Mouse (Mus musculus) MEL (cell line): ENCODE measurements around the gene Cdkn1a.

Experiments used
- CHD1 ChIP-seq: IDR thresholded peaks from 2 replicates; pipeline ENCODE4 v1.6.1; 2012; ENCODE audit warnings: low read depth, mild to moderate bottlenecking, inconsistent platforms, low read length, improper control_type of control experiment
- CTCF ChIP-seq, 3 experiments: IDR thresholded peaks in 2 of 3; conservative IDR thresholded peaks in 1 of 3; 2 replicates each; pipeline ENCODE4 v1.5.1; 2011 to 2012; ENCODE audit warnings: low read length in 3 of 3, low read depth in 2 of 3, mild to moderate bottlenecking in 2 of 3, improper control_type of control experiment in 1 of 3, inconsistent platforms in 1 of 3, mixed read lengths in 1 of 3, moderate library complexity in 1 of 3; ENCODE audit not compliant: control insufficient read depth in 1 of 3, insufficient read depth in 1 of 3, poor library complexity in 1 of 3, severe bottlenecking in 1 of 3
- GATA1 ChIP-seq: IDR thresholded peaks from 2 replicates; pipeline ENCODE4 v1.6.1; 2011; ENCODE audit warnings: low read depth, low read length, improper control_type of control experiment
- MAX ChIP-seq: IDR thresholded peaks from 2 replicates; pipeline ENCODE4 v1.6.1; 2011; ENCODE audit warnings: low read length, improper control_type of control experiment
- POLR2A ChIP-seq, 2 experiments: IDR thresholded peaks; 2 replicates each; pipeline ENCODE4 v1.6.1; 2011 to 2012; ENCODE audit warnings: low read length in 2 of 2, mild to moderate bottlenecking in 2 of 2, control low read depth in 1 of 2, improper control_type of control experiment in 1 of 2, low read depth in 1 of 2, moderate library complexity in 1 of 2; ENCODE audit not compliant: control insufficient read depth in 1 of 2, insufficient read depth in 1 of 2, poor library complexity in 1 of 2
- POLR2AphosphoS2 ChIP-seq: IDR thresholded peaks from 2 replicates; pipeline ENCODE4 v1.6.1; 2011; ENCODE audit warnings: low read length, improper control_type of control experiment
- SMC3 ChIP-seq: IDR thresholded peaks from 2 replicates; pipeline ENCODE4 v1.6.1; 2011; ENCODE audit warnings: low read depth, low read length, improper control_type of control experiment
- TBP ChIP-seq: IDR thresholded peaks from 2 replicates; pipeline ENCODE4 v1.8.0; 2011; ENCODE audit warnings: low read depth, low read length, improper control_type of control experiment

DNA sequence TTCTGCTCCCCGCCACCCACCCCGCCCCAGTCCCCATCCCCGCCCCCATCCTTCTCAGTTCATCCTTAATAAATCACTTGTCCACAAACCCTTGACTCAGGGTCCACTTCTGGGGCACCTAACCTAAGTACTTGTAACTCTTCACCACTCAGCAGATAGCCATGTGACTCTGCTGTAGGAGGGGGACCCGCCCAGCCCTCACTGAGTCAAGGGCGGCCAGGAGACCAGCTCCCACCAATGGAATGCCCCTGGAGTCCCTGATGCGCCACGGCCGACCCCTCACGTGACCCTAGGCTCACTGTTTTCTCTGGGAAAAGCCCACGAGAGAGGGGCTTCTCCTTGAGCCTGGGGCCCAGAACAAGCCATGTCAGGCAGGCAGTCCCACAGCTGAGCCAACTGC, 21.7 kb upstream of the Cdkn1a start:
- TF ChIP-seq CTCF (IDR thresholded peaks at IDR 0.05 in 2 of 3, conservative IDR thresholded peaks at IDR 0.05 in 1 of 3; ENCODE audit: control insufficient read depth in 1 of 3, insufficient read depth in 1 of 3, low read depth in 2 of 3, low read length in 3 of 3, poor library complexity in 1 of 3, severe bottlenecking in 1 of 3) (no peak), GATA1 (no peak), MAX (no peak), POLR2A (IDR thresholded peaks at IDR 0.05; ENCODE audit: control insufficient read depth in 1 of 2, insufficient read depth in 1 of 2, low read depth in 1 of 2, low read length in 2 of 2, poor library complexity in 1 of 2) (no peak), SMC3 (no peak), CHD1 (no peak), POLR2AphosphoS2 (no peak), TBP (no peak)
